Mouse (Mus musculus) neural tube, embryonic 15.5 days (tissue): Measurements from ENCODE around the gene Akt1. TPM values are rescaled to one million over a fixed set of nuclear protein-coding genes. Genes with fewer than 3 reads are reported as not detected.

Experiments used
- ATAC-seq: fragments of 200-750 bp; cut with Nextera tagmentation; 2 replicates; pipeline ENCODE4 v1.8.0; 2017; ENCODE audit warnings: mild to moderate bottlenecking, moderate TSS enrichment, moderate library complexity; ENCODE audit not compliant: low FRiP score
- H3K27ac ChIP-seq: fragments of 300-500 bp; sonication (generic); replicated peaks from 2 replicates; pipeline ENCODE4 v1.5.1; 2015; ENCODE audit warnings: mild to moderate bottlenecking, inconsistent platforms
- H3K27me3 ChIP-seq: fragments of 300-500 bp; sonication (generic); replicated peaks from 2 replicates; pipeline ENCODE4 v1.6.1; 2015; ENCODE audit warnings: inconsistent platforms
- H3K36me3 ChIP-seq: fragments of 300-500 bp; sonication (generic); 2 replicates; pipeline ENCODE4 v1.6.1; 2015; ENCODE audit warnings: inconsistent platforms
- H3K4me1 ChIP-seq: fragments of 300-500 bp; sonication (generic); 2 replicates; pipeline ENCODE4 v1.6.1; 2015; ENCODE audit warnings: inconsistent platforms
- H3K4me2 ChIP-seq: fragments of 300-500 bp; sonication (generic); 2 replicates; pipeline ENCODE4 v1.6.1; 2015; ENCODE audit warnings: inconsistent platforms, mild to moderate bottlenecking, moderate library complexity
- H3K4me3 ChIP-seq: fragments of 300-500 bp; sonication (generic); replicated peaks from 2 replicates; pipeline ENCODE4 v1.5.1; 2015; ENCODE audit warnings: mild to moderate bottlenecking, inconsistent platforms
- H3K9ac ChIP-seq: fragments of 300-500 bp; sonication (generic); replicated peaks from 2 replicates; pipeline ENCODE4 v1.6.1; 2015; ENCODE audit warnings: mild to moderate bottlenecking, inconsistent platforms
- H3K9me3 ChIP-seq: fragments of 300-500 bp; sonication (generic); replicated peaks from 2 replicates; pipeline ENCODE4 v1.6.1; 2016; ENCODE audit warnings: inconsistent platforms
- WGBS: fragments of 180-500 bp; shearing (Covaris S2); methylation state at CpG from one replicate; pipeline ENCODE4 v1.1.7; 2015; ENCODE audit warnings: mixed read lengths; 5-methylcytosine and 5-hydroxymethylcytosine counted together
- polyA plus RNA-seq: library from polyadenylated mRNA; unstranded; fragments of >200 nt; fragmentation: Nextera tagmentation; extraction: Ambion mirVana; gene quantifications from 2 replicates; pipeline ENCODE4 v1.2.1, GENCODE M21; 2015

The Akt1 gene
- polyA plus RNA-seq, 1 experiment from 2014 or later, result 120 TPM

GRCm38 (mm10) chr12:112632907-112633306 lies 41.8 kb downstream of the Akt1 start:
- no peak for ATAC-seq
- WGBS, result 90% methylated on average over 5 of the region's 5 CpGs

DNA sequence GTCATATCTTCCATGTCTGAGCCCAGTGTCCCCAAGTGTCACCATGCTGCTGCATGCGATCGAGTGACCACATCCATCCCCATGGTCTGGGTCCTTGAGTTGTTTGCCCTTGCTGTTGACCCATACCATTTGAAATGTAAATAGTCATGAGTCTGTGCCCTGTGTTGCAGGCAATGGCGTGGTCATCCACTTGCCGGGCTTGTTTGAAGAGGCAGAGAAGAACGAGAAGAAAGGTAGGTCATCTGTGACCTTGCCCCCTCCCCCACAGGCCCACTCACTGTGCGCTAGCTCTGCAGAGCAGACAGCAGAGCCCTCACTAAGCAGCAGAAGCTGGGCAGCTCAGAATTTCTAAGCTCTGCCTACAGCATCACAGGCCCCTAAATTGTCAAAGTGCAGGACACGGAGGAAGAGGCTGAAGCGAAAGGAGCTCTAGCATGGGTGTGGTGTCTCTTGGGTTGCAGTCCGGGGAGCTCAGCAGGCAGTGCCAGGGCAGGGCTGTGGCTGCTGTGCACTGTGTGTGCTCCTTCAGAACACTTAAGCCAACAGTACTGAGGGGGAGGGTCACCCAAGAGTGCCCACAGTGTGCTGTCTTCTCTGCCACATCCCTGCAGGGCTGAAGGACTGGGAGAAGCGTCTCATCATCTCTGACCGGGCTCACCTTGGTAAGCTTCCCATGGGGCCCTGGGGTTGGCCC lies 42.5 kb downstream of the Akt1 start:
- Histone ChIP-seq H3K9ac (no peak overlapping the region), H3K4me3 (no peak overlapping the region), H3K36me3 (no peaks in the 10 kb centered on the region), H3K27ac (no peak overlapping the region), H3K4me1 (peaks cover 9% of the 10 kb centered on the region), H3K4me2 (no peak overlapping the region), H3K9me3 (no peaks in the 10 kb centered on the region), H3K27me3 (no peaks in the 10 kb centered on the region)
- no peak for ATAC-seq
- 81% methylated on average over 11 of the region's 11 CpGs for WGBS

More at GRCm38 (mm10) chr12:112632907-112633306, 41.8 kb downstream of the Akt1 start:
- no peak overlapping the region for H3K4me2 ChIP-seq
- no peak overlapping the region for H3K4me3 ChIP-seq
- H3K9me3 ChIP-seq, result no peaks in the 10 kb centered on the region
- H3K9ac ChIP-seq, result no peak overlapping the region
- H3K27me3 ChIP-seq, result no peaks in the 10 kb centered on the region
- peaks cover 9% of the 10 kb centered on the region for H3K4me1 ChIP-seq
- H3K36me3 ChIP-seq, result no peaks in the 10 kb centered on the region
- H3K27ac ChIP-seq, result no peak overlapping the region

DNA sequence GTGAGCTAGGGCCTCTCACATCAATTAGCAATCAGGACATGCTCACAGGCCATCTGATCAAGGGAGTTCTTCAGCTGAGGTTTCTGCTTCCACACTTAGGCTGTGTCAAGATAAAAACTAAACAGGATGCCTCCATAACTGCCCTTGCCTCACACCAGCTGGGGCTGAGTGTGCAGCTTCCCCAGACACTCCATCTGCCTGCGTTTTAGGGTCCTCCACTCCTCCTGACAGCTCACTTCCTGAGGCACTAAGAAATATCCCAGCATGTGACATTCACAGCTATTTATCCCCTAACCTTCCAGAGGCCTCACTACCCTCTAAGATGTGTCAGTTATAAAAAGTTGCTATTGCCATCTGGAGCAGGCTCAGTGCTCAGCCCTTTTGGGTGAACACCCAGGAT lies 43.2 kb downstream of the Akt1 start:
- no peak for ATAC-seq
- Histone ChIP-seq H3K9ac (no peak overlapping the region), H3K9me3 (no peaks in the 10 kb centered on the region), H3K4me2 (no peak overlapping the region), H3K27me3 (no peaks in the 10 kb centered on the region), H3K36me3 (no peaks in the 10 kb centered on the region), H3K27ac (no peak overlapping the region), H3K4me1 (peaks cover 9% of the 10 kb centered on the region), H3K4me3 (no peak overlapping the region)
- 54% methylated on average over 1 of the region's 1 CpGs for WGBS

DNA sequence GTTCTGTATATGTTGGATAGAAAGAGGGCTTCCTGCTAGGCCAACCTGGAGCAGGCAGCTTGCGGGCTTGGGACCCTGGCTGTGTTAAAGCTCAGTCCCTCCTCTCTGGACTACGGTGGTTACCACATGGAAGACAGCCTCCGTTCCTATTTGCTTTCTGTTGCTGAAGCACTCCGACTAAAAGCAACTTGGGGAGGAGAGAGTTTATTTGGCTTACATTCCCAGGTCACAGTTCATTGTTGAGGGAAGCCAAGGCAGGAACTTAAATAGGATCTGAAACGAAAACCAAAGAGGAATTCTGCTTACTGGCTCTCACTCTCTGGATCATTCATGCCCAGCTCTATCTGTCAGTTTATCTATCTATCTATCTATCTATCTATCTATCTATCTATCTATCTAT lies 43.9 kb downstream of the Akt1 start:
- no peak for ATAC-seq
- H3K27ac ChIP-seq, result no peak overlapping the region
- no peaks in the 10 kb centered on the region for H3K27me3 ChIP-seq
- H3K4me1 ChIP-seq, result peaks cover 9% of the 10 kb centered on the region
- H3K9me3 ChIP-seq, result no peaks in the 10 kb centered on the region
- 85% methylated on average over 5 of the region's 5 CpGs for WGBS
- H3K36me3 ChIP-seq, result no peaks in the 10 kb centered on the region
- no peak overlapping the region for H3K9ac ChIP-seq
- H3K4me2 ChIP-seq, result no peak overlapping the region
- no peak overlapping the region for H3K4me3 ChIP-seq

- Histone ChIP-seq H3K9ac (no peak overlapping the region), H3K27ac (no peak overlapping the region), H3K4me3 (no peak overlapping the region), H3K27me3 (no peaks in the 10 kb centered on the region), H3K4me1 (peaks cover 9% of the 10 kb centered on the region), H3K9me3 (no peaks in the 10 kb centered on the region), H3K36me3 (no peaks in the 10 kb centered on the region), H3K4me2 (no peak overlapping the region)
- WGBS, result 93% methylated on average over 12 of the region's 12 CpGs
- ATAC-seq, result no peak
Observed at GRCm38 (mm10) chr12:112630029-112630428, 44.7 kb downstream of the Akt1 start.

DNA sequence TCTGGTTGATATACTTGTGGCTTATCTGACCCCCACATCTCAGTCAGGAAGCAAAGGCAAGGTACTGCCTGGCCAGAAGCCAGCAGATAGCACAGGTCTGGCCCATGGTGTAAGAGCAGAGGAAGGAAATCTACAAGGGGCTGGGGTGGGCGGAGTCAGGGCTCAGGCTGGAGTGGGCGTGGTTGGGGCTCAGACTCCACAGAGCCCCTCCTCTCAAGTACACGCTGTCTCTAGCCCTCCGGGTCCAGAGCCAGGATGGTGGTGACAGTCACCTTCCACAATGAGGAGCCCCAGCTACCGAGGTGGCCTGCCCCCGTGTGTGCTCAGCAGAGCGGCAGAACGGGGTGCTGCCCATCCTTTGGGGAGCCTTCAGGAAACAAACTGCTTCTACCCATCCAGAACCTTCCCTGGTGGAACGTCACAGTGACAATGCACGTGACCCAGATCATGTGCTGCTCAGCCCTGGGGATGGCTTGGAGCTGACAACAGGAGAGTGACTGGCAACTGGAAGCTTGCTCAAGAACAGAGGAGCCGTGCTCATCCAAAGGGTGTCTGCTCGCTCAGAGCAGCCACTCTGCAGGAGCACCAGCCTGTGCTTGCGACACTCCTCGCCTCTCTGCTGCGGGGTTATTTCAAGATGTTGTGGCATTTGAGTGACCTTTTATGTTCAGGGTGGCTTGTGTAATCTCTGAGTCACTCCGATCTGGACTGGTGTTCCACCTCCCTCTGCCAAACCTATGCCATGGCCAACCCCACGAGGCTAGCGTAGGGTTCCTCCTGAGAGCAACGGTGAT lies 45.6 kb downstream of the Akt1 start:
- 38% methylated on average over 19 of the region's 19 CpGs for WGBS
- Histone ChIP-seq H3K9ac (peak overlapping the region; percentile 1; the same call in 1 of the 2 replicates), H3K4me1 (peaks cover 9% of the 10 kb centered on the region), H3K9me3 (no peaks in the 10 kb centered on the region), H3K27me3 (no peaks in the 10 kb centered on the region), H3K4me3 (peak overlapping the region; percentile 19; the same call in 1 of the 2 replicates), H3K4me2 (peak overlapping the region; percentile 49), H3K27ac (no peak overlapping the region), H3K36me3 (no peaks in the 10 kb centered on the region)
- peak; percentile 80 for ATAC-seq

- no peaks in the 10 kb centered on the region for H3K9me3 ChIP-seq
- peaks cover 9% of the 10 kb centered on the region for H3K4me1 ChIP-seq
- H3K27me3 ChIP-seq, result 0 out of 2 replicates have a peak, but pooled peaks cover 2% of the 10 kb centered on the region
- 83% methylated on average over 6 of the region's 6 CpGs for WGBS
- H3K36me3 ChIP-seq, result no peaks in the 10 kb centered on the region
- no peak overlapping the region for H3K9ac ChIP-seq
- H3K4me2 ChIP-seq, result no peak overlapping the region
- no peak for ATAC-seq
- H3K4me3 ChIP-seq, result no peak overlapping the region
- H3K27ac ChIP-seq, result no peak overlapping the region
Observed at GRCm38 (mm10) chr12:112628197-112628596, 46.5 kb downstream of the Akt1 start.

- ATAC-seq, result no peak
- H3K4me3 ChIP-seq, result no peak overlapping the region
- 65% methylated on average over 7 of the region's 7 CpGs for WGBS
- H3K9me3 ChIP-seq, result no peaks in the 10 kb centered on the region
- no peak overlapping the region for H3K9ac ChIP-seq
- H3K4me1 ChIP-seq, result peaks cover 9% of the 10 kb centered on the region
- H3K27ac ChIP-seq, result no peak overlapping the region
- H3K4me2 ChIP-seq, result no peak overlapping the region
- H3K36me3 ChIP-seq, result no peaks in the 10 kb centered on the region
- peaks cover 2% of the 10 kb centered on the region; the same call in 1 of the 2 replicates for H3K27me3 ChIP-seq
Observed at GRCm38 (mm10) chr12:112627097-112627881, 47.4 kb downstream of the Akt1 start.

DNA sequence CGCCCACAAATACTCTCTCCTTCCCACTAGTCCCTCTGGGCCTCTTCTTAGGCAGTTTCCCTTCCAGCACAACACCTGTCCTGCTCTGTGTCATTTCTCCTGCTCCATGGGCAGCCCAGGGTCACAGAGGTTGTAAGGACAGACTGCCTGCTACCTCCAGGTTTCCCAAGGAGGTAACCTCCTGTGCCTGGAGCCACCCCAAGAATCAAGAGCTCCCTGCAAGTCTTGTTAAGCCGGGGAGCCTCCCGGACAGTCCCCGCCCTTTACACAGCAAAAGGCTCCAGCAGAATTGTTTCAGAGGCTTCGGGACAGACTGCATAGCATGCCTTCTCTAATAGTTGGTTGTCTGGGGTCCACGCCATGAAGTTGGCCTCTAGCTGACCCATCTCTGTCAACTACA lies 48.2 kb downstream of the Akt1 start:
- 87% methylated on average over 6 of the region's 6 CpGs for WGBS

DNA sequence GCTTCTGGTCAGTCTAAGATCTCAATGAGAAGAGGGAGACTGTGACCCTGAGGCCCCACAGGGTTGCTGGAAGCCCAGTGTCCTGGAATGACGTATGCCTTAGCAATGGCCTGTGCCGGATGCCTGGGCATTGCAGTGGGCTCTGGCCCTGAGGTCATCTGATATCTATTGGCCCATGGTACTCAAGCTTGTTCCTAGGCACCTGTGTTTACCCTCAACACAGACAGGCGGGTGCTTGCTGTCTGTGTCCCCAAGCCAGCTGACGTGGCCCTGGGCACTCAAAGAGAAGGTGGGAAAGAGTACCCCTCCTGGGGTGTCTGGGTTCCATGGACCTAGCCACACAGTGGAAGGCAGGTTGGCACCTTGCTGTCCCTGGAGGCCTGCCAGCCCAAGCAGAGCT lies 49.0 kb downstream of the Akt1 start:
- ATAC-seq, result no peak
- 83% methylated on average over 4 of the region's 4 CpGs for WGBS
- Histone ChIP-seq H3K36me3 (no peaks in the 10 kb centered on the region), H3K9me3 (no peaks in the 10 kb centered on the region), H3K9ac (no peak overlapping the region), H3K27me3 (peaks cover 13% of the 10 kb centered on the region), H3K4me3 (no peak overlapping the region), H3K4me2 (no peak overlapping the region), H3K27ac (no peak overlapping the region), H3K4me1 (peaks cover 11% of the 10 kb centered on the region)

More for the DNA sequence above, 48.2 kb downstream of the Akt1 start:
- H3K9me3 ChIP-seq, result no peaks in the 10 kb centered on the region
- H3K27me3 ChIP-seq, result peaks cover 7% of the 10 kb centered on the region
- no peaks in the 10 kb centered on the region for H3K36me3 ChIP-seq
- no peak overlapping the region for H3K27ac ChIP-seq
- H3K4me1 ChIP-seq, result peaks cover 9% of the 10 kb centered on the region
- no peak overlapping the region for H3K4me2 ChIP-seq
- H3K9ac ChIP-seq, result no peak overlapping the region
- no peak for ATAC-seq
- H3K4me3 ChIP-seq, result no peak overlapping the region

DNA sequence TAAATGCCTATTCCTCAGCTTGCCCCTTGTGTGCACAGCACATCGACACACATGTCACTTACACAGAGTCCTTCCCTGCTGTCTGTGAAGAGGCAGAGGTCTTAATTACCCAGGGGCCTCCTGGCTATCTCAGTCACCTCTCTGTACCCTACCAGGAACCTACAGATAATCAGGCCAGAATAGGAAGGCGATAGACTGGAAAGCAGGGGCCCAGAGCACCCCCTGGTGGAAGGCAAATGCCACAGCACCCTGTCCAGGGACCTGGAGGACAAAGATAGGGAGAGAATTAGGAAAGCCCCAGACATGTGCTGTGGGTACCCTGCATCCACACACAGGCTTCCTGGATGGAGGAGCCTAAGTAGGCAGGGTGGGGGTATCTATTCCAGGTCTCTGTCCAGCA lies 50.9 kb downstream of the Akt1 start:
- no peak overlapping the region for H3K4me3 ChIP-seq
- no peaks in the 10 kb centered on the region for H3K36me3 ChIP-seq
- no peak overlapping the region for H3K27ac ChIP-seq
- 18% methylated on average over 2 of the region's 2 CpGs for WGBS
- H3K9ac ChIP-seq, result no peak overlapping the region
- no peak overlapping the region for H3K4me2 ChIP-seq
- no peaks in the 10 kb centered on the region for H3K9me3 ChIP-seq
- ATAC-seq, result no peak
- peaks cover 26% of the 10 kb centered on the region for H3K27me3 ChIP-seq
- H3K4me1 ChIP-seq, result peaks cover 20% of the 10 kb centered on the region
